Mouse (Mus musculus) neural tube, embryonic 13.5 days (tissue): Measurements from ENCODE around the gene Celf1. TPM values are rescaled to one million over a fixed set of nuclear protein-coding genes. Genes with fewer than 3 reads are reported as not detected.

Experiments used
- ATAC-seq: fragments of 200-750 bp; cut with Nextera tagmentation; 2 replicates; pipeline ENCODE4 v1.8.0; 2017; ENCODE audit warnings: low read depth, mild to moderate bottlenecking, moderate TSS enrichment, moderate library complexity
- H3K27ac ChIP-seq: fragments of 300-500 bp; sonication (generic); replicated peaks from 2 replicates; pipeline ENCODE4 v1.5.1; 2015; ENCODE audit warnings: moderate library complexity, mild to moderate bottlenecking, inconsistent platforms
- H3K27me3 ChIP-seq: fragments of 300-500 bp; sonication (generic); 2 replicates; pipeline ENCODE4 v1.6.1; 2015; ENCODE audit warnings: mild to moderate bottlenecking, inconsistent platforms
- H3K36me3 ChIP-seq: fragments of 300-500 bp; sonication (generic); 2 replicates; pipeline ENCODE4 v1.6.1; 2015; ENCODE audit warnings: mild to moderate bottlenecking, inconsistent platforms
- H3K4me1 ChIP-seq: fragments of 300-500 bp; sonication (generic); replicated peaks from 2 replicates; pipeline ENCODE4 v1.6.1; 2015; ENCODE audit warnings: inconsistent platforms
- H3K4me2 ChIP-seq: fragments of 300-500 bp; sonication (generic); 2 replicates; pipeline ENCODE4 v1.6.1; 2015; ENCODE audit warnings: inconsistent platforms, mild to moderate bottlenecking, moderate library complexity
- H3K4me3 ChIP-seq: fragments of 300-500 bp; sonication (generic); 2 replicates; pipeline ENCODE4 v1.5.1; 2015; ENCODE audit warnings: mild to moderate bottlenecking, inconsistent platforms
- H3K9ac ChIP-seq: fragments of 300-500 bp; sonication (generic); 2 replicates; pipeline ENCODE4 v1.6.1; 2015; ENCODE audit warnings: moderate library complexity, mild to moderate bottlenecking, inconsistent platforms
- H3K9me3 ChIP-seq: fragments of 300-500 bp; sonication (generic); 2 replicates; pipeline ENCODE4 v1.6.1; 2016; ENCODE audit warnings: inconsistent platforms
- WGBS: fragments of 180-500 bp; shearing (Covaris S2); methylation state at CpG from one replicate; pipeline ENCODE4 v1.1.7; 2015; 5-methylcytosine and 5-hydroxymethylcytosine counted together
- polyA plus RNA-seq: library from polyadenylated mRNA; unstranded; fragments of >200 nt; fragmentation: Nextera tagmentation; extraction: Ambion mirVana; gene quantifications from 2 replicates; pipeline ENCODE4 v1.2.1, GENCODE M21; 2015

Celf1 gene
- polyA plus RNA-seq, 1 experiment from 2014 or later: 104 TPM

GRCm38 (mm10) chr2:90950582-90951194 lies 10.5 kb downstream of the Celf1 start:
- peak; percentile 66; the same call in 1 of the 2 replicates for ATAC-seq
- H3K4me3 ChIP-seq: no peak overlapping the region
- no peak overlapping the region for H3K9ac ChIP-seq
- H3K4me2 ChIP-seq: no peak overlapping the region
- no peaks in the 10 kb centered on the region for H3K9me3 ChIP-seq
- H3K36me3 ChIP-seq: peaks cover 6% of the 10 kb centered on the region
- no peak overlapping the region for H3K27ac ChIP-seq
- no peaks in the 10 kb centered on the region for H3K27me3 ChIP-seq
- H3K4me1 ChIP-seq: peaks cover 21% of the 10 kb centered on the region

GRCm38 (mm10) chr2:90953461-90953860 lies 13.3 kb downstream of the Celf1 start:
- no peak overlapping the region for H3K4me2 ChIP-seq
- peaks cover 6% of the 10 kb centered on the region for H3K36me3 ChIP-seq
- WGBS: 56% methylated on average over 3 of the region's 3 CpGs
- ATAC-seq: no peak
- no peak overlapping the region for H3K4me3 ChIP-seq
- H3K4me1 ChIP-seq: peaks cover 31% of the 10 kb centered on the region
- no peak overlapping the region for H3K9ac ChIP-seq
- no peak overlapping the region for H3K27ac ChIP-seq
- H3K27me3 ChIP-seq: no peaks in the 10 kb centered on the region
- no peaks in the 10 kb centered on the region for H3K9me3 ChIP-seq

- Histone ChIP-seq H3K4me3 (no peak overlapping the region), H3K9ac (no peak overlapping the region), H3K4me1 (peaks cover 22% of the 10 kb centered on the region), H3K36me3 (no peaks in the 10 kb centered on the region; the same call in 1 of the 2 replicates), H3K27me3 (no peaks in the 10 kb centered on the region), H3K4me2 (no peak overlapping the region), H3K27ac (no peak overlapping the region), H3K9me3 (no peaks in the 10 kb centered on the region)
- 17% methylated on average over 1 of the region's 1 CpGs for WGBS
- no peak for ATAC-seq
Measured at GRCm38 (mm10) chr2:90956053-90956452, 15.9 kb downstream of the Celf1 start.

- H3K27me3 ChIP-seq: no peaks in the 10 kb centered on the region
- no peak for ATAC-seq
- H3K9ac ChIP-seq: no peak overlapping the region
- H3K9me3 ChIP-seq: no peaks in the 10 kb centered on the region
- H3K4me1 ChIP-seq: peaks cover 15% of the 10 kb centered on the region
- no peak overlapping the region for H3K27ac ChIP-seq
- 84% methylated on average over 3 of the region's 3 CpGs for WGBS
- no peak overlapping the region for H3K4me2 ChIP-seq
- H3K36me3 ChIP-seq: no peaks in the 10 kb centered on the region; the same call in 1 of the 2 replicates
- no peak overlapping the region for H3K4me3 ChIP-seq
Measured at GRCm38 (mm10) chr2:90958856-90959255, 18.7 kb downstream of the Celf1 start.

GRCm38 (mm10) chr2:90960012-90960411 lies 19.8 kb downstream of the Celf1 start:
- Histone ChIP-seq H3K4me2 (no peak overlapping the region), H3K4me3 (no peak overlapping the region), H3K9ac (no peak overlapping the region), H3K9me3 (no peaks in the 10 kb centered on the region), H3K4me1 (peaks cover 24% of the 10 kb centered on the region), H3K27ac (no peak overlapping the region), H3K36me3 (no peaks in the 10 kb centered on the region; the same call in 1 of the 2 replicates), H3K27me3 (no peaks in the 10 kb centered on the region)
- no peak for ATAC-seq
- 96% methylated on average over 2 of the region's 2 CpGs for WGBS

- Histone ChIP-seq H3K4me2 (no peak overlapping the region), H3K4me1 (peaks cover 14% of the 10 kb centered on the region), H3K4me3 (no peak overlapping the region), H3K27ac (no peak overlapping the region), H3K9me3 (no peaks in the 10 kb centered on the region), H3K36me3 (no peaks in the 10 kb centered on the region), H3K27me3 (no peaks in the 10 kb centered on the region), H3K9ac (no peak overlapping the region)
- no peak for ATAC-seq
- 97% methylated on average over 1 of the region's 1 CpGs for WGBS
Measured at GRCm38 (mm10) chr2:90963304-90963703, 23.1 kb downstream of the Celf1 start.

- Histone ChIP-seq H3K27me3 (no peaks in the 10 kb centered on the region), H3K9me3 (no peaks in the 10 kb centered on the region), H3K36me3 (no peaks in the 10 kb centered on the region), H3K27ac (0 out of 2 replicates have a peak overlapping the region, but pooled peaks have one; percentile 33), H3K4me2 (no peak overlapping the region), H3K4me1 (peaks cover 14% of the 10 kb centered on the region), H3K4me3 (no peak overlapping the region), H3K9ac (no peak overlapping the region)
- ATAC-seq: 0 out of 2 replicates have a peak, but pooled peaks have one; percentile 38
- WGBS: 68% methylated on average over 7 of the region's 7 CpGs
Measured at GRCm38 (mm10) chr2:90964811-90965465, 24.8 kb downstream of the Celf1 start.

- Histone ChIP-seq H3K27ac (no peak overlapping the region), H3K4me1 (peaks cover 14% of the 10 kb centered on the region), H3K4me2 (no peak overlapping the region), H3K36me3 (no peaks in the 10 kb centered on the region), H3K27me3 (no peaks in the 10 kb centered on the region), H3K4me3 (no peak overlapping the region), H3K9ac (no peak overlapping the region), H3K9me3 (no peaks in the 10 kb centered on the region)
- 75% methylated on average over 2 of the region's 2 CpGs for WGBS
- no peak for ATAC-seq
Measured at GRCm38 (mm10) chr2:90965466-90966080, 25.4 kb downstream of the Celf1 start.

GRCm38 (mm10) chr2:90970606-90971005 lies 30.4 kb downstream of the Celf1 start:
- Histone ChIP-seq H3K27ac (no peak overlapping the region), H3K4me1 (no peaks in the 10 kb centered on the region)

GRCm38 (mm10) chr2:90974101-90974500 lies 33.9 kb downstream of the Celf1 start:
- Histone ChIP-seq H3K4me2 (no peak overlapping the region), H3K36me3 (0 out of 2 replicates have a peak, but pooled peaks cover 4% of the 10 kb centered on the region), H3K4me3 (no peak overlapping the region), H3K9ac (no peak overlapping the region), H3K27ac (no peak overlapping the region), H3K9me3 (no peaks in the 10 kb centered on the region), H3K27me3 (no peaks in the 10 kb centered on the region), H3K4me1 (no peaks in the 10 kb centered on the region)
- ATAC-seq: no peak

More at GRCm38 (mm10) chr2:90970606-90971005, 30.4 kb downstream of the Celf1 start:
- H3K36me3 ChIP-seq: 0 out of 2 replicates have a peak, but pooled peaks cover 4% of the 10 kb centered on the region
- no peak overlapping the region for H3K9ac ChIP-seq
- ATAC-seq: no peak
- H3K9me3 ChIP-seq: no peaks in the 10 kb centered on the region
- no peak overlapping the region for H3K4me2 ChIP-seq
- no peak overlapping the region for H3K4me3 ChIP-seq
- no peaks in the 10 kb centered on the region for H3K27me3 ChIP-seq

GRCm38 (mm10) chr2:90975181-90975835 lies 35.1 kb downstream of the Celf1 start:
- 88% methylated on average over 7 of the region's 7 CpGs for WGBS
- ATAC-seq: no peak
- Histone ChIP-seq H3K36me3 (0 out of 2 replicates have a peak, but pooled peaks cover 4% of the 10 kb centered on the region), H3K9me3 (no peaks in the 10 kb centered on the region), H3K27me3 (no peaks in the 10 kb centered on the region), H3K4me3 (no peak overlapping the region), H3K9ac (no peak overlapping the region), H3K4me2 (no peak overlapping the region), H3K4me1 (no peaks in the 10 kb centered on the region), H3K27ac (no peak overlapping the region)

- H3K27ac ChIP-seq: no peak overlapping the region
- no peaks in the 10 kb centered on the region for H3K9me3 ChIP-seq
- no peak for ATAC-seq
- no peaks in the 10 kb centered on the region for H3K27me3 ChIP-seq
- no peak overlapping the region for H3K4me2 ChIP-seq
- 0 out of 2 replicates have a peak, but pooled peaks cover 4% of the 10 kb centered on the region for H3K36me3 ChIP-seq
- H3K4me1 ChIP-seq: no peaks in the 10 kb centered on the region
- WGBS: 92% methylated on average over 2 of the region's 2 CpGs
- H3K4me3 ChIP-seq: no peak overlapping the region
- H3K9ac ChIP-seq: no peak overlapping the region
Measured at GRCm38 (mm10) chr2:90976590-90976989, 36.4 kb downstream of the Celf1 start.
